Mouse (Mus musculus): ENCODE data around the gene Vwa2.

DNA sequence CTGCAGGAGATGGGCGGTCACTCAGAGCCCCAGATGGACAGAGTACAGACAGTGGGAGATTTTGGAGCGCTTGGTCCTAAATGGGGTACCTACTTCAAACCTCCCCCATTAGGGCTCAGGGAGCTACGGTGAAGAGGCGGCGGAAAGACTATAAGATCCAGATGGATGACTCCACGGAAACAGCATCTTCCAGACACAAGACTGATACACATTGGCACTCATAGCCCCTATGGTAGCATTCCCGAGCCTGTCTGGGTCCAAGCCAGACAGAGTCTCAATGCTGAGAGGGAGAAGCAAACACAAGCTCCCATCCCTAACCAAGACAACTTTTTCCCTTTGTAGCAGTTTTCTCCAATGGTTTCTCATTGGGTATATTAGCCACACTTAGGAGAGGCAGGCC, 76.8 kb downstream of the Vwa2 start:
- TF ChIP-seq MYOG (IDR thresholded peaks at IDR 0.05; ENCODE audit: control insufficient read depth, extremely low read depth, insufficient read length) = no peak
- TF ChIP-seq USF1 (IDR thresholded peaks at IDR 0.05; ENCODE audit: low read depth) = no peak

Measured in C2C12 (cell line).